In the genomic region with DNA sequence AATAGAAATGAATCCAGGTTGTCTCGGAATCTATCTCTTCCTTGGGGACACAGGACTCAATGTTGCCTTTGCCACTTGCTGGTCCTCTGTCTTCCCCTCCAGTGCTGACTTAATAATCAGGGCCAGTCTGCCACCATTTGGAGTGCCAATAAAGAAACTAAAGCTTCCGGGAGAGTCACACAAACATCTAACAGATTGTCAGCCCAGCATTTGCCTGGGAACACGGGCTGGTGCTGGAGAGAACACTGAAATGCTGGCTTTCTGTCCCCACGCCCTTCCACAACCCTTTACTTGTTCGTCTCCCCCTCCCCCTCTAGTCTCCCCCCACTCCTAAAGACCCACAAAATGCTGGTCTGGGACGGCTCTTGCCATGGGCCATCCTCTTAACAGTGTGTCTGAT, we compare ENCODE assay signal across 29 mouse cellular contexts.
DNase-seq lines count a peak whose midpoint lies in the region; ATAC-seq and TF ChIP-seq lines count a peak whose summit lies in the region.
"Had no signal": no experiment of that assay in that cellular context is flagged by ENCODE, and none has a peak within 500 bp of the region (broad histone marks: within the 10 kb centered on the region; RNA-seq: fewer than 3 reads in every experiment).

No protein-coding gene starts in this region.

- H3K4me3 ChIP-seq in forebrain, postnatal 0 days (ENCODE audit: low read depth, low read length), result no peak overlapping the region
- no peak overlapping the region for H3K4me3 ChIP-seq in forebrain, embryonic 16.5 days (replicated peaks; ENCODE audit: low read length)
- H3K4me3 ChIP-seq in kidney, adult 2 months (ENCODE audit: insufficient read depth, low read depth, low read length), result no peak overlapping the region
- H3K4me3 ChIP-seq: embryonic facial prominence, embryonic 10.5 days; embryonic facial prominence, embryonic 13.5 days; erythroblast, embryonic 14.5 days; forebrain, embryonic 12.5 days; forebrain, embryonic 15.5 days; gastrocnemius, adult 2 months; hindbrain, embryonic 10.5 days; hindbrain, embryonic 13.5 days had no signal

- DNase-seq in forebrain, postnatal 0 days, result peak; percentile 19
- peak; percentile 30 to 65 for DNase-seq in layer of hippocampus, adult 18-20 months (ENCODE audit: low spot score in 2 of 2)
- peak; percentile 60 for DNase-seq in layer of hippocampus, adult 9-11 months
- peak; percentile 12 to 26 for DNase-seq in layer of hippocampus, postnatal 25 days (ENCODE audit: extremely low spot score in 1 of 2, low spot score in 1 of 2)
- DNase-seq in retina, embryonic 14.5 days (ENCODE audit: low spot score), result no peak
- DNase-seq in kidney, adult 2 months, result no peak
- no peak for DNase-seq in cerebellum, adult 9-10 months
- DNase-seq: adrenal gland, postnatal 10 days; adrenal gland, postnatal 36 days; B cell, adult 2 months; cerebellum, adult 11 months; cerebellum, adult 8-10 months; cerebellum, postnatal 25 days; gastrocnemius, adult 2 months; gastrocnemius, postnatal 14 days; heart, adult 11 months; heart, postnatal 36 days had no signal

- H3K9me3 ChIP-seq in forebrain, postnatal 0 days (ENCODE audit: low read length), result no peaks in the 10 kb centered on the region
- no peaks in the 10 kb centered on the region for H3K9me3 ChIP-seq in forebrain, embryonic 16.5 days (ENCODE audit: control insufficient read depth, low read length)
- H3K9me3 ChIP-seq: embryonic facial prominence, embryonic 10.5 days; embryonic facial prominence, embryonic 13.5 days; forebrain, embryonic 12.5 days; forebrain, embryonic 15.5 days; hindbrain, embryonic 10.5 days; hindbrain, embryonic 13.5 days had no signal

- H3K36me3 ChIP-seq in forebrain, postnatal 0 days (ENCODE audit: insufficient read depth), result no peaks in the 10 kb centered on the region
- H3K36me3 ChIP-seq in forebrain, embryonic 16.5 days (ENCODE audit: control insufficient read depth, insufficient read depth), result no peaks in the 10 kb centered on the region
- H3K36me3 ChIP-seq in kidney, adult 2 months (ENCODE audit: control insufficient read depth, insufficient read depth, low read length), result no peaks in the 10 kb centered on the region
- H3K36me3 ChIP-seq: embryonic facial prominence, embryonic 10.5 days; embryonic facial prominence, embryonic 13.5 days; forebrain, embryonic 12.5 days; forebrain, embryonic 15.5 days; G1E; hindbrain, embryonic 10.5 days; hindbrain, embryonic 13.5 days had no signal

- H3K27me3 ChIP-seq in forebrain, postnatal 0 days (ENCODE audit: insufficient read depth, low read length), result peaks cover 8% of the 10 kb centered on the region
- H3K27me3 ChIP-seq in forebrain, embryonic 16.5 days (replicated peaks; ENCODE audit: control insufficient read depth, insufficient read depth, low read length), result peaks cover 6% of the 10 kb centered on the region; the same call in 1 of the 2 replicates
- H3K27me3 ChIP-seq in kidney, adult 2 months (replicated peaks; ENCODE audit: control insufficient read depth, insufficient read depth, low read length), result no peaks in the 10 kb centered on the region
- H3K27me3 ChIP-seq: embryonic facial prominence, embryonic 13.5 days; hindbrain, embryonic 13.5 days; Patski had no signal

- no peak overlapping the region for H3K27ac ChIP-seq in forebrain, postnatal 0 days (ENCODE audit: low read depth, low read length)
- no peak overlapping the region for H3K27ac ChIP-seq in forebrain, embryonic 16.5 days (ENCODE audit: low read length)
- no peak overlapping the region for H3K27ac ChIP-seq in kidney, adult 2 months (ENCODE audit: insufficient read depth, low read depth, low read length)
- H3K27ac ChIP-seq: embryonic facial prominence, embryonic 10.5 days; embryonic facial prominence, embryonic 13.5 days; forebrain, embryonic 12.5 days; forebrain, embryonic 15.5 days; gastrocnemius, adult 2 months; hindbrain, embryonic 10.5 days; hindbrain, embryonic 13.5 days had no signal

- TF ChIP-seq CTCF in forebrain, postnatal 0 days (IDR thresholded peaks at IDR 0.05; ENCODE audit: low read depth), result no peak
- no peak for TF ChIP-seq CTCF in kidney, adult 2 months (conservative IDR thresholded peaks at IDR 0.05; ENCODE audit: insufficient read depth, insufficient read length, low read depth, low read length)

- ATAC-seq in forebrain, postnatal 0 days, result no peak
- no peak for ATAC-seq in forebrain, embryonic 16.5 days
- ATAC-seq: forebrain, embryonic 15.5 days; hindbrain, embryonic 16.5 days; Patski had no signal

- no peaks in the 10 kb centered on the region for H3K4me1 ChIP-seq in forebrain, postnatal 0 days (ENCODE audit: insufficient read depth)
- no peaks in the 10 kb centered on the region for H3K4me1 ChIP-seq in forebrain, embryonic 16.5 days (replicated peaks; ENCODE audit: control insufficient read depth, insufficient read depth, low read length)
- no peaks in the 10 kb centered on the region for H3K4me1 ChIP-seq in kidney, adult 2 months (ENCODE audit: control insufficient read depth, insufficient read depth, low read length)
- H3K4me1 ChIP-seq: embryonic facial prominence, embryonic 10.5 days; embryonic facial prominence, embryonic 13.5 days; forebrain, embryonic 15.5 days had no signal

- no peak overlapping the region for H3K9ac ChIP-seq in forebrain, postnatal 0 days
- H3K9ac ChIP-seq in forebrain, embryonic 16.5 days (replicated peaks; ENCODE audit: low read depth, low read length), result no peak overlapping the region
- H3K9ac ChIP-seq: embryonic facial prominence, embryonic 13.5 days; forebrain, embryonic 12.5 days; forebrain, embryonic 15.5 days; hindbrain, embryonic 13.5 days had no signal

- no peak for TF ChIP-seq POLR2A in kidney, adult 2 months (IDR thresholded peaks at IDR 0.05; ENCODE audit: low read depth, low read length)

- WGBS in forebrain, postnatal 0 days, result 67% methylated on average over 6 of the region's 6 CpGs
- 63% methylated on average over 6 of the region's 6 CpGs for WGBS in forebrain, embryonic 16.5 days
- WGBS in kidney, adult 2 months, result 65% methylated on average over 6 of the region's 6 CpGs

- H3K4me2 ChIP-seq in forebrain, postnatal 0 days (ENCODE audit: low read depth), result no peak overlapping the region
- H3K4me2 ChIP-seq in forebrain, embryonic 16.5 days (ENCODE audit: low read length), result no peak overlapping the region
- H3K4me2 ChIP-seq: embryonic facial prominence, embryonic 13.5 days; forebrain, embryonic 12.5 days; forebrain, embryonic 15.5 days; heart, embryonic 11.5 days; hindbrain, embryonic 13.5 days had no signal

Comparison
In these comparisons a context has a peak if more than half of its experiments do, and no peak if none do; other contexts are left out.
1. DNase-seq: peak in forebrain, postnatal 0 days (single experiment), layer of hippocampus, adult 18-20 months (2 of 2), layer of hippocampus, adult 9-11 months (single experiment) and layer of hippocampus, postnatal 25 days (2 of 2); none in retina, embryonic 14.5 days (single experiment), kidney, adult 2 months (single experiment) and cerebellum, adult 9-10 months (single experiment).